19 mouse cellular contexts compared by ENCODE assay signal in the genomic region with DNA sequence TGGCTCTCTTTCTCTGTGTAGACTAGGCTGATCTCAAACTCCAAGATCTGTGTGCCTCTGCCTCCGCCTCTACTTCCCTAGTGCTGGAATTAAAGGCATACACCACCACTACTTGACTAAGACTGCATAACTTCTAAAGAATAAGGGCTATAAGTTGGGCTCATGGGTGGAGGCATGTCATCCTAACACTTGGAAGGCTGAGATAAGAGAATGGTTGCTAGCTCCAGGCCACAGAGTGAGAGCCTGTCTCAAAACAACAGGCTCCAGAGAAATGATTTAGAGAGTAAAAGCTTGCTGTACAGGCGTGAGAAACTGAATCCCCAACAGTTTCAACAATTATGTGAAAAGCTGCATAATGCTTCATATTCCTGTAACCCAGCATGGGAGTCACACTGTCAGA. TPM values are rescaled to one million over a fixed set of nuclear protein-coding genes. Genes with fewer than 3 reads are reported as not detected.
A peak's percentile ranks its signal among the peaks of the same experiment; 100 is the strongest.
DNase-seq lines count a peak whose midpoint lies in the region; ATAC-seq and TF ChIP-seq lines count a peak whose summit lies in the region.
"Had no signal": no experiment of that assay in that cellular context is flagged by ENCODE, and none has a peak within 500 bp of the region (broad histone marks: within the 10 kb centered on the region; RNA-seq: fewer than 3 reads in every experiment).

No protein-coding gene starts in this region.

- WGBS in heart, embryonic 11.5 days (ENCODE audit: insufficient replicate concordance) = 52% methylated on average over 2 of the region's 2 CpGs
- 29% methylated on average over 2 of the region's 2 CpGs for WGBS in liver, embryonic 13.5 days (ENCODE audit: insufficient replicate concordance)

- H3K4me3 ChIP-seq in heart, embryonic 11.5 days (ENCODE audit: low read depth, low read length) = no peak overlapping the region
- H3K4me3 ChIP-seq in G1E (ENCODE audit: low read depth, low read length) = no peak overlapping the region; the same call in 1 of the 2 replicates
- H3K4me3 ChIP-seq in liver, embryonic 13.5 days (replicated peaks) = no peak overlapping the region; the same call in 1 of the 2 replicates
- H3K4me3 ChIP-seq: embryonic facial prominence, embryonic 12.5 days; forebrain, embryonic 10.5 days; hindbrain, embryonic 15.5 days; midbrain, embryonic 12.5 days had no signal

- no peak overlapping the region for H3K9ac ChIP-seq in heart, embryonic 11.5 days (ENCODE audit: low read depth, low read length)
- H3K9ac ChIP-seq in liver, embryonic 13.5 days = peak overlapping the region; percentile 59
- H3K9ac ChIP-seq: embryonic facial prominence, embryonic 12.5 days; hindbrain, embryonic 15.5 days; midbrain, embryonic 12.5 days had no signal

- no peaks in the 10 kb centered on the region for H3K9me3 ChIP-seq in heart, embryonic 11.5 days (replicated peaks; ENCODE audit: control insufficient read depth, low read length)
- H3K9me3 ChIP-seq in G1E (replicated peaks) = no peaks in the 10 kb centered on the region
- H3K9me3 ChIP-seq in liver, embryonic 13.5 days (replicated peaks) = no peaks in the 10 kb centered on the region
- H3K9me3 ChIP-seq: embryonic facial prominence, embryonic 12.5 days; forebrain, embryonic 10.5 days; hindbrain, embryonic 15.5 days; midbrain, embryonic 12.5 days had no signal

- H3K4me1 ChIP-seq in heart, embryonic 11.5 days (ENCODE audit: control insufficient read depth, insufficient read depth, low read length) = peaks cover 18% of the 10 kb centered on the region
- H3K4me1 ChIP-seq in G1E (ENCODE audit: insufficient read depth, low read depth, low read length) = peaks cover 29% of the 10 kb centered on the region
- peaks cover 58% of the 10 kb centered on the region for H3K4me1 ChIP-seq in liver, embryonic 13.5 days (replicated peaks)

- ATAC-seq in heart, embryonic 11.5 days (replicated peaks; ENCODE audit: insufficient number of reproducible peaks, low FRiP score, low TSS enrichment) = no peak
- no peak; the same call in 1 of the 2 replicates for ATAC-seq in G1E (ENCODE audit: extremely low read depth, insufficient number of reproducible peaks, low FRiP score, poor library complexity, severe bottlenecking)
- ATAC-seq in liver, embryonic 13.5 days (ENCODE audit: low read depth) = peak; percentile 91
- ATAC-seq: intestine, embryonic 16.5 days had no signal

- no peak overlapping the region for H3K4me2 ChIP-seq in heart, embryonic 11.5 days
- peak overlapping the region; percentile 54 for H3K4me2 ChIP-seq in liver, embryonic 13.5 days
- H3K4me2 ChIP-seq: embryonic facial prominence, embryonic 12.5 days; hindbrain, embryonic 15.5 days; midbrain, embryonic 12.5 days had no signal

- no peaks in the 10 kb centered on the region for H3K27me3 ChIP-seq in heart, embryonic 11.5 days (ENCODE audit: control insufficient read depth, insufficient read depth, low read length)
- H3K27me3 ChIP-seq in G1E (ENCODE audit: insufficient read depth, low read length) = no peaks in the 10 kb centered on the region
- H3K27me3 ChIP-seq in liver, embryonic 13.5 days = no peaks in the 10 kb centered on the region
- H3K27me3 ChIP-seq: embryonic facial prominence, embryonic 12.5 days; hindbrain, embryonic 15.5 days; midbrain, embryonic 12.5 days had no signal

- peak overlapping the region; percentile 90 for H3K27ac ChIP-seq in heart, embryonic 11.5 days (ENCODE audit: low read depth, low read length)
- peak overlapping the region; percentile 88 for H3K27ac ChIP-seq in liver, embryonic 13.5 days
- H3K27ac ChIP-seq: embryonic facial prominence, embryonic 12.5 days; forebrain, embryonic 10.5 days; hindbrain, embryonic 15.5 days; midbrain, embryonic 12.5 days had no signal

- no peak for DNase-seq in heart, adult 8-10 months (ENCODE audit: low spot score)
- DNase-seq in G1E (ENCODE audit: low spot score) = peak; percentile 16
- peak; percentile 66 for DNase-seq in c-Kit-positive CD71-positive TER-119-positive erythroid progenitor cells, embryonic 14.5 days (ENCODE audit: low spot score)
- peak; percentile 51 for DNase-seq in liver, embryonic 13.5 days
- DNase-seq in adrenal gland, postnatal 10 days = no peak
- DNase-seq in kidney, adult 11 months = no peak
- no peak for DNase-seq in lung, postnatal 4 days
- DNase-seq: cerebellum, adult 11 months; cerebellum, postnatal 36 days; gastrocnemius, postnatal 36 days; layer of hippocampus, postnatal 36 days; lung, postnatal 14 days; right cerebral cortex, postnatal 25 days had no signal

- TF ChIP-seq CTCF in G1E (IDR thresholded peaks at IDR 0.05; ENCODE audit: low read depth, low read length) = no peak

- no peaks in the 10 kb centered on the region for H3K36me3 ChIP-seq in heart, embryonic 11.5 days (ENCODE audit: control insufficient read depth, insufficient read depth, low read length)
- H3K36me3 ChIP-seq in G1E (replicated peaks) = peaks cover 66% of the 10 kb centered on the region
- H3K36me3 ChIP-seq in liver, embryonic 13.5 days = peaks cover 26% of the 10 kb centered on the region
- H3K36me3 ChIP-seq: hindbrain, embryonic 15.5 days had no signal

RNA-seq across cellular contexts. Expression of a gene that starts 41.2 kb away (rescaled TPM):
- polyA plus RNA-seq in heart, embryonic 11.5 days (2014; fragmentation: Nextera tagmentation; extraction: Ambion mirVana) = 113 and 116 TPM in 2 replicates
- total RNA-seq in heart, adult 8-10 months (2022) = 10 to 100 TPM; 21.9 to 30.3 (median 26.9) TPM
- total RNA-seq in G1E (2014; fragmentation: Nextera tagmentation) (17.8 and 18.3 TPM in 2 replicates), G1E (2017) (50.2 and 51.1 TPM in 2 replicates)
- polyA plus RNA-seq in G1E (2012) = 18.1 and 25.5 TPM in 2 replicates
- 57.4 and 61.4 TPM in 2 replicates for polyA plus RNA-seq in liver, embryonic 13.5 days (2015; fragmentation: Nextera tagmentation; extraction: Ambion mirVana)
- 10 to 100 TPM; 17.0 to 20.1 TPM for total RNA-seq in adrenal gland, postnatal 10 days (2021)

RNA-seq across cellular contexts. Expression of a gene that starts 41.4 kb away (rescaled TPM):
- polyA plus RNA-seq in heart, embryonic 11.5 days (2014; fragmentation: Nextera tagmentation; extraction: Ambion mirVana) = 15.1 and 23.3 TPM in 2 replicates
- total RNA-seq in heart, adult 8-10 months (2022) = 10 to 100 TPM; 22.8 to 27.1 (median 24.2) TPM
- total RNA-seq in G1E (2014; fragmentation: Nextera tagmentation) (40.0 and 44.7 TPM in 2 replicates), G1E (2017) (43.9 and 46.2 TPM in 2 replicates)
- 58.6 TPM in 2 replicates for polyA plus RNA-seq in G1E (2012)
- polyA plus RNA-seq in liver, embryonic 13.5 days (2015; fragmentation: Nextera tagmentation; extraction: Ambion mirVana) = 6.8 and 7.3 TPM in 2 replicates
- 10 to 100 TPM; 32.3 to 34.2 TPM for total RNA-seq in adrenal gland, postnatal 10 days (2021)

RNA-seq across cellular contexts. Expression of a gene that starts 52.7 kb away (rescaled TPM):
- polyA plus RNA-seq in heart, embryonic 11.5 days (2014; fragmentation: Nextera tagmentation; extraction: Ambion mirVana) = 73.3 and 80.7 TPM in 2 replicates
- 100 to 1,000 TPM; 176 to 184 (median 181) TPM for total RNA-seq in heart, adult 8-10 months (2022)
- 23.3 and 34.5 TPM in 2 replicates for total RNA-seq in G1E (2014; fragmentation: Nextera tagmentation)
- total RNA-seq in G1E (2017) = 70.8 and 81.0 TPM in 2 replicates
- 151 and 198 TPM in 2 replicates for polyA plus RNA-seq in G1E (2012)
- 52.1 and 55.8 TPM in 2 replicates for polyA plus RNA-seq in liver, embryonic 13.5 days (2015; fragmentation: Nextera tagmentation; extraction: Ambion mirVana)
- 100 to 1,000 TPM; 170 to 185 TPM for total RNA-seq in adrenal gland, postnatal 10 days (2021)

RNA-seq across cellular contexts. Expression of a gene that starts 57.1 kb away (rescaled TPM):
- 2.7 and 2.9 TPM in 2 replicates for polyA plus RNA-seq in heart, embryonic 11.5 days (2014; fragmentation: Nextera tagmentation; extraction: Ambion mirVana)
- total RNA-seq in heart, adult 8-10 months (2022) = 10 to 100 TPM; 11.2 to 15.0 (median 13.9) TPM
- total RNA-seq in G1E (2014; fragmentation: Nextera tagmentation) (4.7 and 6.2 TPM in 2 replicates), G1E (2017) (18.0 and 25.8 TPM in 2 replicates)
- polyA plus RNA-seq in G1E (2012) = 32.3 and 37.6 TPM in 2 replicates
- polyA plus RNA-seq in liver, embryonic 13.5 days (2015; fragmentation: Nextera tagmentation; extraction: Ambion mirVana) = 4.3 and 4.4 TPM in 2 replicates
- total RNA-seq in adrenal gland, postnatal 10 days (2021) = 10 to 100 TPM; 15.7 to 19.9 TPM

Comparison
In these comparisons a context has a peak if more than half of its experiments do, and no peak if none do; other contexts are left out.
1. DNase-seq: peak in G1E (single experiment), c-Kit-positive CD71-positive TER-119-positive erythroid progenitor cells, embryonic 14.5 days (single experiment) and liver, embryonic 13.5 days (single experiment); none in heart, adult 8-10 months (single experiment), adrenal gland, postnatal 10 days (single experiment), kidney, adult 11 months (single experiment) and lung, postnatal 4 days (0 of 2).